Mouse (Mus musculus): ENCODE data around the gene Mpzl1.

- TF ChIP-seq CTCF (conservative IDR thresholded peaks at IDR 0.05; ENCODE audit: low read length) = no peak
- no peak for TF ChIP-seq POU5F1 (IDR thresholded peaks at IDR 0.05; ENCODE audit: borderline replicate concordance, low read length)
Measured at GRCm38 (mm10) chr1:165652507-165652906, 18.2 kb upstream of the Mpzl1 start.
